Mouse (Mus musculus) hindlimb bud, embryonic 11.5 days (tissue): Measurements from ENCODE around the gene Gm20662.

ENCODE experiments used
- DNase-seq: peaks from one replicate; pipeline ENCODE4 v3.0.0-alpha.2; 2012; ENCODE audit warnings: low read depth, low spot score; ENCODE audit errors: extremely low spot score

Gm20662 gene

GRCm38 (mm10) chr9:108051931-108052220 is 55.7 kb downstream of the Gm20662 start:
- no peak for DNase-seq

- DNase-seq = no peak
Observed at GRCm38 (mm10) chr9:108052411-108052810, 56.3 kb downstream of the Gm20662 start.

- peak; percentile 92 for DNase-seq
Observed at GRCm38 (mm10) chr9:108052885-108053664, 56.9 kb downstream of the Gm20662 start, which contains the start of gene Amigo3. Amigo3 (plus strand) TSS chr9:108053159.

- no peak for DNase-seq
Observed at GRCm38 (mm10) chr9:108053665-108054225, 57.6 kb downstream of the Gm20662 start.

GRCm38 (mm10) chr9:108054331-108055040 is 58.3 kb downstream of the Gm20662 start:
- no peak for DNase-seq

GRCm38 (mm10) chr9:108055061-108055460 is 58.9 kb downstream of the Gm20662 start:
- DNase-seq = no peak

- DNase-seq = no peak
Observed at GRCm38 (mm10) chr9:108055661-108056237, 59.6 kb downstream of the Gm20662 start.

- no peak for DNase-seq
Observed at GRCm38 (mm10) chr9:108056361-108057261, 60.5 kb downstream of the Gm20662 start.

- DNase-seq = no peak
Observed at GRCm38 (mm10) chr9:108057262-108057562, 61.1 kb downstream of the Gm20662 start.

GRCm38 (mm10) chr9:108058291-108058690 is 62.1 kb downstream of the Gm20662 start:
- DNase-seq = no peak

- no peak for DNase-seq
Observed at GRCm38 (mm10) chr9:108062142-108062541, 66.0 kb downstream of the Gm20662 start.

- DNase-seq = no peak
Observed at GRCm38 (mm10) chr9:108063361-108063760, 67.2 kb downstream of the Gm20662 start.

- DNase-seq = no peak
Observed at GRCm38 (mm10) chr9:108065491-108066011, 69.4 kb downstream of the Gm20662 start.

GRCm38 (mm10) chr9:108067199-108067598 is 71.0 kb downstream of the Gm20662 start:
- no peak for DNase-seq

- DNase-seq = peak; percentile 86
Observed at GRCm38 (mm10) chr9:108067900-108068299, 71.8 kb downstream of the Gm20662 start.

- DNase-seq = no peak
Observed at GRCm38 (mm10) chr9:108069007-108069406, 72.9 kb downstream of the Gm20662 start.

- DNase-seq = no peak
Observed at GRCm38 (mm10) chr9:108069529-108069928, 73.4 kb downstream of the Gm20662 start.

- no peak for DNase-seq
Observed at GRCm38 (mm10) chr9:108071801-108072200, 75.7 kb downstream of the Gm20662 start.

GRCm38 (mm10) chr9:108072481-108072924 is 76.4 kb downstream of the Gm20662 start:
- no peak for DNase-seq

GRCm38 (mm10) chr9:108073141-108073930 is 77.2 kb downstream of the Gm20662 start:
- no peak for DNase-seq
